Comparison of ENCODE assay signal across 22 mouse cellular contexts in genomic region chr12:34724274-34724673, GRCm38 (mm10).
DNase-seq lines count a peak whose midpoint lies in the region; ATAC-seq and TF ChIP-seq lines count a peak whose summit lies in the region.
"Had no signal": no experiment of that assay in that cellular context is flagged by ENCODE, and none has a peak within 500 bp of the region (broad histone marks: within the 10 kb centered on the region; RNA-seq: fewer than 3 reads in every experiment).

No protein-coding gene starts in this region.

- peaks cover 19% of the 10 kb centered on the region for H3K4me1 ChIP-seq in bone marrow macrophage, adult 2 months (ENCODE audit: control insufficient read depth, insufficient read depth, low read length)
- H3K4me1 ChIP-seq in midbrain, embryonic 11.5 days (ENCODE audit: control insufficient read depth, insufficient read depth, low read length): no peaks in the 10 kb centered on the region
- H3K4me1 ChIP-seq: embryonic facial prominence, embryonic 12.5 days; embryonic facial prominence, embryonic 15.5 days; hindbrain, embryonic 15.5 days had no signal

- peak overlapping the region; percentile 56; the same call in 1 of the 2 replicates for H3K27ac ChIP-seq in bone marrow macrophage, adult 2 months (ENCODE audit: insufficient read depth, low read depth, low read length)
- H3K27ac ChIP-seq in macrophage: peak overlapping the region; percentile 96
- no peak overlapping the region for H3K27ac ChIP-seq in midbrain, embryonic 11.5 days (ENCODE audit: low read depth, low read length)
- H3K27ac ChIP-seq: embryonic facial prominence, embryonic 12.5 days; embryonic facial prominence, embryonic 15.5 days; heart, adult 2 months; heart, embryonic 10.5 days; heart, embryonic 13.5 days; hindbrain, embryonic 12.5 days; hindbrain, embryonic 15.5 days had no signal

- H3K9me3 ChIP-seq in midbrain, embryonic 11.5 days (ENCODE audit: control insufficient read depth, low read length): no peaks in the 10 kb centered on the region
- H3K9me3 ChIP-seq: embryonic facial prominence, embryonic 12.5 days; embryonic facial prominence, embryonic 15.5 days; heart, embryonic 10.5 days; heart, embryonic 13.5 days; hindbrain, embryonic 15.5 days had no signal

- H3K4me2 ChIP-seq in midbrain, embryonic 11.5 days: no peak overlapping the region
- H3K4me2 ChIP-seq: embryonic facial prominence, embryonic 12.5 days; embryonic facial prominence, embryonic 15.5 days; heart, embryonic 13.5 days; hindbrain, embryonic 12.5 days; hindbrain, embryonic 15.5 days had no signal

- no peaks in the 10 kb centered on the region for H3K27me3 ChIP-seq in midbrain, embryonic 11.5 days (ENCODE audit: control insufficient read depth, insufficient read depth, low read length)
- H3K27me3 ChIP-seq: embryonic facial prominence, embryonic 12.5 days; embryonic facial prominence, embryonic 15.5 days; heart, embryonic 13.5 days; hindbrain, embryonic 12.5 days; hindbrain, embryonic 15.5 days had no signal

- peak; percentile 34; the same call in 1 of the 2 replicates for ATAC-seq in neutrophil, adult 5-6 weeks (ENCODE audit: extremely low read depth, insufficient number of reproducible peaks, low FRiP score, poor library complexity, severe bottlenecking)
- no peak for ATAC-seq in midbrain, embryonic 11.5 days (ENCODE audit: low FRiP score)
- ATAC-seq: CD4-positive, CD25-positive, alpha-beta regulatory T cell, adult 4 months; forebrain, embryonic 14.5 days; forebrain, postnatal 0 days had no signal

- H3K9ac ChIP-seq in midbrain, embryonic 11.5 days (ENCODE audit: low read length): no peak overlapping the region
- H3K9ac ChIP-seq: embryonic facial prominence, embryonic 12.5 days; embryonic facial prominence, embryonic 15.5 days; forebrain, postnatal 0 days; heart, embryonic 13.5 days; hindbrain, embryonic 12.5 days; hindbrain, embryonic 15.5 days had no signal

- no peaks in the 10 kb centered on the region for H3K36me3 ChIP-seq in macrophage (ENCODE audit: inconsistent target)
- no peaks in the 10 kb centered on the region for H3K36me3 ChIP-seq in midbrain, embryonic 11.5 days (ENCODE audit: control insufficient read depth, insufficient read depth, low read length)
- H3K36me3 ChIP-seq: embryonic facial prominence, embryonic 12.5 days; embryonic facial prominence, embryonic 15.5 days; heart, embryonic 10.5 days; heart, embryonic 13.5 days; hindbrain, embryonic 12.5 days; hindbrain, embryonic 15.5 days had no signal

- DNase-seq in 416B (ENCODE audit: low read depth): peak; percentile 51
- DNase-seq in cerebellum, adult 11-12 months: no peak
- DNase-seq in adrenal gland, postnatal 10 days: no peak
- DNase-seq in midbrain, embryonic 11.5 days (ENCODE audit: low spot score, missing footprints): no peak
- DNase-seq: adrenal gland, postnatal 14 days; cerebellum, adult 18-20 months; cerebellum, adult 9-10 months; cerebellum, postnatal 14 days; forebrain, postnatal 0 days; gastrocnemius, postnatal 25 days; heart, adult 2 months had no signal

- no peak overlapping the region for H3K4me3 ChIP-seq in bone marrow macrophage, adult 2 months (ENCODE audit: insufficient read depth, low read length)
- no peak overlapping the region for H3K4me3 ChIP-seq in macrophage (ENCODE audit: inconsistent target)
- H3K4me3 ChIP-seq in midbrain, embryonic 11.5 days (ENCODE audit: low read depth, low read length): no peak overlapping the region
- H3K4me3 ChIP-seq: embryonic facial prominence, embryonic 12.5 days; embryonic facial prominence, embryonic 15.5 days; heart, adult 2 months; heart, embryonic 10.5 days; heart, embryonic 13.5 days; hindbrain, embryonic 12.5 days; hindbrain, embryonic 15.5 days had no signal

- no peak for TF ChIP-seq POLR2A in bone marrow macrophage, adult 2 months (IDR thresholded peaks at IDR 0.05; ENCODE audit: borderline replicate concordance, low read depth, low read length)

- no peak for TF ChIP-seq CTCF in bone marrow macrophage, adult 2 months (IDR thresholded peaks at IDR 0.05; ENCODE audit: low read depth, low read length)

- WGBS in macrophage (ENCODE audit: missing documents): 33% methylated on average over 1 of the region's 2 CpGs
- WGBS in midbrain, embryonic 11.5 days: 88% methylated on average over 2 of the region's 2 CpGs

- no peaks in the 10 kb centered on the region for H3K79me2 ChIP-seq in macrophage (ENCODE audit: inconsistent target)
